Mouse (Mus musculus) ES-Bruce4 (cell line): ENCODE results near the gene Lrrc26. TPM values are rescaled to one million over a fixed set of nuclear protein-coding genes. Genes with fewer than 3 reads are reported as not detected.

Source experiments
- H3K27ac ChIP-seq: 2 replicates; pipeline ENCODE4 v1.5.1; 2012; ENCODE audit warnings: low read length, inconsistent platforms; ENCODE audit not compliant: insufficient read depth
- H3K27me3 ChIP-seq: 2 replicates; pipeline ENCODE4 v1.6.1; 2012; ENCODE audit warnings: mild to moderate bottlenecking, low read length, inconsistent platforms; ENCODE audit not compliant: control insufficient read depth, poor library complexity, insufficient read depth, severe bottlenecking
- H3K36me3 ChIP-seq: 2 replicates; pipeline ENCODE4 v1.6.1; 2012; ENCODE audit warnings: inconsistent platforms, mild to moderate bottlenecking, low read length, moderate library complexity; ENCODE audit not compliant: control insufficient read depth, poor library complexity, insufficient read depth, severe bottlenecking
- H3K4me1 ChIP-seq: one replicate; pipeline ENCODE4 v1.8.1; 2011; ENCODE audit warnings: low read length; ENCODE audit not compliant: control insufficient read depth, insufficient read depth
- H3K4me3 ChIP-seq: 2 replicates; pipeline ENCODE4 v1.5.1; 2011; ENCODE audit warnings: low read depth, mild to moderate bottlenecking, low read length
- H3K9ac ChIP-seq: 2 replicates; pipeline ENCODE4 v1.6.1; 2012; ENCODE audit warnings: low read depth, mild to moderate bottlenecking, inconsistent platforms; ENCODE audit not compliant: poor library complexity, severe bottlenecking
- H3K9me3 ChIP-seq: replicated peaks from 2 replicates; pipeline ENCODE4 v1.6.1; 2012; ENCODE audit warnings: mild to moderate bottlenecking, low read length, inconsistent platforms; ENCODE audit not compliant: control insufficient read depth, poor library complexity, insufficient read depth, severe bottlenecking
- CTCF ChIP-seq: IDR thresholded peaks from one replicate; pipeline ENCODE4 v1.8.1; 2011; ENCODE audit warnings: low read depth, low read length
- EP300 ChIP-seq: IDR thresholded peaks from 2 replicates; pipeline ENCODE4 v1.6.1; 2011; ENCODE audit warnings: low read depth, low read length; ENCODE audit not compliant: insufficient read depth
- POLR2A ChIP-seq: IDR thresholded peaks from one replicate; pipeline ENCODE4 v1.8.1; 2011; ENCODE audit warnings: low read length; ENCODE audit not compliant: insufficient read depth
- polyA plus RNA-seq: library from polyadenylated mRNA; stranded (reverse); fragments of >200 nt; gene quantifications from 2 replicates; pipeline ENCODE4 v1.2.4, GENCODE M21; 2011; ENCODE audit warnings: low read depth; ENCODE audit not compliant: missing spikeins, insufficient read depth, insufficient read length

The Lrrc26 gene
- polyA plus RNA-seq, 1 experiment, result not detected

DNA sequence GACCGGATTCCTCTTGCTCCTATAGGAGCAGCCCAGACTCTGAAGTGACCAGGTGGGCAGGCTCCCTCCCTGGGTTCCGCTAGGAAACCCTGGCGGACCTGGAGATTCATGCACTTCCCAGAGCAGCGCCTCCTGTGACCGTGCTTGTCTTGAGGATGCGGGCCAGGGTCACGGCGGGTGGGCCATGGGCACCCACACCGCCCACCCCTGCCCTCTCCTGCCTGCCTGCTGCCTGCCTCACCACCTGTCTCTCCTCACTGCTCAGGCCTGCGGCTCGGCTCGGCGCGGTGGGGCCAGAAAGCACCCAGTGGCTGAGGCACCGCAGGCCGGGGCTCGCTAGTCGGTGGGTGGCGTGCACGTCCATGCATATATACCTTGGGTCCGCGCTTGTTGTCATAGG, 21.3 kb downstream of the Lrrc26 start:
- Histone ChIP-seq H3K27ac (no peak overlapping the region), H3K4me1 (no peaks in the 10 kb centered on the region), H3K27me3 (no peaks in the 10 kb centered on the region), H3K9ac (peak overlapping the region; percentile 39), H3K9me3 (no peaks in the 10 kb centered on the region), H3K36me3 (no peaks in the 10 kb centered on the region), H3K4me3 (peak overlapping the region; percentile 90)
- TF ChIP-seq EP300 (no peak), CTCF (no peak), POLR2A (no peak)

GRCm38 (mm10) chr2:25311491-25311891, 21.8 kb downstream of the Lrrc26 start:
- Histone ChIP-seq H3K4me1 (no peaks in the 10 kb centered on the region), H3K27ac (no peak overlapping the region), H3K36me3 (no peaks in the 10 kb centered on the region), H3K9ac (0 out of 2 replicates have a peak overlapping the region, but pooled peaks have one; percentile 39), H3K9me3 (no peaks in the 10 kb centered on the region), H3K27me3 (no peaks in the 10 kb centered on the region), H3K4me3 (peak overlapping the region; percentile 90)
- TF ChIP-seq EP300 (peak; percentile 56; the same call in 1 of the 2 replicates), CTCF (no peak), POLR2A (no peak)

- TF ChIP-seq CTCF (no peak), POLR2A (no peak), EP300 (no peak)
- Histone ChIP-seq H3K4me1 (no peaks in the 10 kb centered on the region), H3K27ac (no peak overlapping the region), H3K9me3 (no peaks in the 10 kb centered on the region), H3K4me3 (peak overlapping the region; percentile 48), H3K36me3 (no peaks in the 10 kb centered on the region), H3K9ac (no peak overlapping the region), H3K27me3 (no peaks in the 10 kb centered on the region)
These were observed 28.6 kb downstream of the Lrrc26 start for GRCm38 (mm10) chr2:25318119-25318966.

DNA sequence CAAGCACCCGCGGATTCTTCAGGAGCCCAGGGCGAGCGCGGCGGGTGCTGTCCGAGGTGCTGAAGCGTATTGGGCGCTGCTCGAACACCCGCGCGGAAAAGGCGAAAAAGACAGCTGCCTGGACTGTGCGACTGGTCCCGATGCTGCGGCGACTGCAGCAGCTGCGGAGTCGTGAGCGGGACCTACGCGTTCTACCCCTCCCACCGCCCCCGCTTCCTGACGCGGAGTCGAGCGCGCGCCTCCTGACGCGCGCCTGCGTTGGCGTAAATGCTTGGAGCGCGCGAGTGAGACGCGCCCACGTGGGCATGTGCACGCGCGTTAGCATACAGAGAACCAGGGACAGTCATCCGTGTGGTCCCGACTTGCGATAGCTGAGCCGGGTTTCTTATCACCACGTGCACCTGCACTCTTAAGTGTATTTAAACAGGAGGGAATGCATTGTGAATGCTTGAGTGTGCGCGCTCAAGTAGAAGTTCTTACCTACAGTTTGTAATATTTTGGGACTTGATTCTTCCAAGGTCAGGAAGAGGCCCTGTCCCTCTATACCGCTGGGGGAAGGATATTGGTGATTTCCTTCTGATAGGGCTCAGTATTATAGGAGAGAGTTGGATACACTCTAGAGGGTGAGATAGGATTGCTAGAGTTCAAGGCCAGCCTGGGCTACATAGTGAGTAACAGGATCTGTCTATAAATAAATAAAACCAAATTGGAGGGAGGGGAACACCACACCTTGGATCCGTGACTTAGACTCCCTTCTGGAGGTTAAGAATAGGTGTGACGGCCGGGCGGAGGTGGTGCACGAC, 29.5 kb downstream of the Lrrc26 start, which contains the start of gene Grin1:
Grin1 (minus strand) TSS at position 217 of the 803 bp plus-strand sequence.
- Histone ChIP-seq H3K36me3 (no peaks in the 10 kb centered on the region), H3K9ac (no peak within 1 kb of the TSS), H3K9me3 (no peaks in the 10 kb centered on the region), H3K27me3 (no peaks in the 10 kb centered on the region), H3K4me1 (no peaks in the 10 kb centered on the region), H3K27ac (no peak within 1 kb of the TSS), H3K4me3 (peak within 1 kb of the TSS; percentile 48)
- TF ChIP-seq EP300, result no peak
- no peak for TF ChIP-seq CTCF
- TF ChIP-seq POLR2A, result no peak

DNA sequence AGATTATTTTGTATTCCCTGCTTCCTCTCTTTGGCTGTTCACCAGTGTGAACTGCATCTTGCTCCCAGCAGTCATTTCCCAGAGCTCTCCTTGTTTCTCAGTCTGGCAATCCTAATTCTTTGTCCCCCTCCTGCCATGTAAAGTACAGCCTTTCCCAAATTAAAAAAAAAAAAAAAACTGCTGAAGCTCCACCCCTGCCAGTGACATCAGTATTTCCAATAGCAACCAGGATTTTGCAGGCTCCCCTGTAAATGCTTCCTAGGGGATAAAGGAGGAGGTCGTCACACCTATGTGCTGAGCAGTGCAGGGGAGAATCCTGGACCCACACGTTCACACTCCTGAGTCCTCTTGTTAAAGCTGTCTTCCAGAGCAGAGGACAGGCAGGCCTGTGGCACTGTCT, 30.4 kb downstream of the Lrrc26 start:
- H3K27ac ChIP-seq, result no peak overlapping the region
- no peak overlapping the region for H3K4me3 ChIP-seq
- H3K36me3 ChIP-seq, result no peaks in the 10 kb centered on the region
- TF ChIP-seq CTCF, result no peak
- TF ChIP-seq EP300, result no peak
- TF ChIP-seq POLR2A, result no peak
- no peak overlapping the region for H3K9ac ChIP-seq
- no peaks in the 10 kb centered on the region for H3K9me3 ChIP-seq
- no peaks in the 10 kb centered on the region for H3K4me1 ChIP-seq
- H3K27me3 ChIP-seq, result no peaks in the 10 kb centered on the region

DNA sequence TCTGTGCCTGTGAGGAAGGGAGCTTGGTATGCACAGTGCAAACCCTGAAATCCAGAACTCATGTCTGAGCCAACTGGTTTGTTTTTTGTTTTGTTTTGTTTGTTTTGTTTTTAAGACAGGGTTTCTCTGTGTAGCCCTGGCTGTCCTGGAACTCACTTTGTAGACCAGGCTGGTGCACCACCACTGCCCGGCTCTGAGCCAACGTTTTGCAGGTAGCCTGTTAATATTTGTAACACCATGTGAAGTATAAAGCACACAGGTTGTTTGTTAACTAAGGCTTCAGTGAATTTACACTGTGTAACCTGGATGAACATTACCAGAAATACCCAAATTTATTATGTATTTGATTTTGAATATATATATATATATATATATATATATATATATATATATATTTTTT, 36.3 kb downstream of the Lrrc26 start:
- no peak for TF ChIP-seq POLR2A
- no peak for TF ChIP-seq CTCF
- TF ChIP-seq EP300, result no peak
- H3K36me3 ChIP-seq, result no peaks in the 10 kb centered on the region
- H3K27me3 ChIP-seq, result no peaks in the 10 kb centered on the region
- no peak overlapping the region for H3K9ac ChIP-seq
- no peak overlapping the region for H3K4me3 ChIP-seq
- no peaks in the 10 kb centered on the region for H3K9me3 ChIP-seq
- no peak overlapping the region for H3K27ac ChIP-seq
- H3K4me1 ChIP-seq, result no peaks in the 10 kb centered on the region
